Mouse (Mus musculus): ENCODE data around the gene Lrmp. TPM values are rescaled to one million over a fixed set of nuclear protein-coding genes. Genes with fewer than 3 reads are reported as not detected.
A peak's percentile ranks its signal among the peaks of the same experiment; 100 is the strongest.
"Not testable (repeated sequence)": the region's sequence is repeated elsewhere in the genome, so short reads cannot be mapped to it uniquely, and the experiment has no call there.

Lrmp gene
- total RNA-seq (2021) = 1 to 10 TPM; 2.2 to 7.0 TPM
- long read RNA-seq, experiment 1, partial matches to known transcripts = 0 of 6 reads
- long read RNA-seq, experiment 1, other reads (novel, unspliced or antisense) = 5 of 6 reads
- long read RNA-seq, experiment 2, partial matches to known transcripts = 0 of 1 reads
- long read RNA-seq, experiment 2, other reads (novel, unspliced or antisense) = 0 of 1 reads

DNA sequence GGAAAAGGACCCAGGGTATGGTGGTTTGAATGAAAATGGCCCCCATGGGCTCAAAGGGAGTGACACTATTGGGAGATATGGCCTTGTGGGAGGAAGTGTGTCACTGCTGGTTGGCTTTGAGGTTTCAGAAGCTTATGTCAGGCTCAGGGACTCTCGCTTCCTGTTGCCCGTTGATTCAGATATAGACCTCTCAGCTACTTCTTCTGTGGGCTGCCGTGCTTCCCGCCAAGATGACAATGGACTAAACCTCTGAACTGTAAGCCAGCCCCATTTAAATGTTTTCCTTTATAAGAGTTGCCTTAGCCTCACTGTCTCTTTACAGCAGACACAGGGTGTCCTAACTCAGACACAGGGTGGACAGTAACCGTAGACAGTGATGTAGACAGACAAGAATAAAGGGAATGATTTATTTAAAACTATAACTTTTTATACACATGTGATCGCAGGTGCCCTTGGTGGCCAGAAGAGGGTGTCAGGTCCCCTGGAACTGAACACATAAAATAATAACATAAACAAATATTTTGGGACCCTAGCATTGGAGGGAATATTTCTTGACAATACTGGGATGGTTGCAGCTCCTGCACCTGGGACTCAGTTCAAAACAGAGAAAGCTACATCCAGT is at the start of gene Lrmp:
Gene Lrmp (plus strand): TSS at position 178 of the 622 bp plus-strand sequence.
- DNase-seq = no peak
- intact Hi-C loops (cut with DNase I) = no loop called here

- intact Hi-C loops (cut with DNase I) = no loop called here
- DNase-seq = no peak
Measured at GRCm38 (mm10) chr6:145066416-145066815, 49.0 kb upstream of the Lrmp start.

DNA sequence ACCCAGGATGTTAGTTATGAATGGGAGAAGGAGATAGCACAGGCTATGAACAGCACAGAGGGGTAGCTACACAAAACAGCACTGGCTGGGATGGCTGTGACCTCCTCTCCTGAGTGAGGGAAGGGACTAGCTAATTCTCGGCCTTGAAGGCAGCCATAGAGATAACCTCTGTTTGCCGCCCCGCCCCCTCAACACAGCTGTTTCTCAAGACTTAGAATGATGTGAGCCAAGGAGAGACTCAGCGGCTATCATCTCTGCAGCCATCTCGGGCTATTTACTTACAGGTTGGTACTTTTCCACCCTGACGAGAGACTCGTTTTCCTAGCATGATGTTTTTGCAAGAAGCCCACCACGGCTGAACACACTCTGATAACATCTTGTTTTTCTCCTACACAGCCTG is 47.8 kb upstream of the Lrmp start:
- intact Hi-C loops (cut with DNase I) = no loop called here
- DNase-seq = no peak

DNA sequence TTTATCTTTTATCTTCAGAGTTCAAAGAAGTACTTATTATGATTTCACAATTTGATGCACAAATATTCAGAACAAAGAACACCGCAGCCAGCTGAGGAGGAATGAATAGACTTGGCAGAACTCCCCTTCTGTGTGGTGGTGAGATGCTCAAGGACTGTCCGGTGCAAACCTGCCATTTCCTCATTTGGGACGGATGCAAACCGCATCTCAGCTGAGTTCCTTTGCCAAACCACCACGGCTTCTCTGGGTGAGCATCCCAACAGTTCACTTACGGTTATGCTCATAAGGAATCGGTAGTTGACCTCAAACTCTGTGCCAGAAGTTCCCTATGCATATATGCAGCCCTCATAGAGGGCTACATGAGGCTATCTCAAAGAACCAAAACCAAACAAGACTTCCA is 46.1 kb upstream of the Lrmp start:
- intact Hi-C loops (cut with DNase I) = no loop called here

DNA sequence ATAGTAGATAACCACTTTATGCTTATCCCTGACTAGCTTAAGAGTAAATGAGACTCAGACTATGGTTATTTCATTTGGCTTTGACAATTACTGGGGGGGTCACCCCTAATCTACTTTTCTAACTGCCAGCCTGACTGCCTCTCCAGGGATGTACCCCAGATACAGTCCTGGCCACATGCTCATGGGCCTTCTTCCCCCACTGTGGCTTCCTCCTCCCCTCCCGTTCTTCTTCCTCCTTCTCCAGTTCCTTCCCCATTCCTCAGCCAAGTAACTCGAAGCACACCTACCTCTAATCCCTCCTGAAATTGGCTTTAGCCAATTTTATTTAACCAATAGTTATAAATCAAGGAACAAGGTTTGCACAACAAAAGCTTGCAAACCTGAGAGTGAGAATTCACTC is 45.5 kb upstream of the Lrmp start:
- DNase-seq = no peak
- intact Hi-C loops (cut with DNase I) = no loop called here

More for the DNA sequence above, 46.1 kb upstream of the Lrmp start:
- no peak for DNase-seq

- intact Hi-C loops (cut with DNase I) = no loop called here
- no peak for DNase-seq
Measured at GRCm38 (mm10) chr6:145074461-145074860, 41.0 kb upstream of the Lrmp start.

- intact Hi-C loops (cut with DNase I) = no loop called here
- DNase-seq = no peak
Measured at GRCm38 (mm10) chr6:145075088-145075547, 40.3 kb upstream of the Lrmp start.

DNA sequence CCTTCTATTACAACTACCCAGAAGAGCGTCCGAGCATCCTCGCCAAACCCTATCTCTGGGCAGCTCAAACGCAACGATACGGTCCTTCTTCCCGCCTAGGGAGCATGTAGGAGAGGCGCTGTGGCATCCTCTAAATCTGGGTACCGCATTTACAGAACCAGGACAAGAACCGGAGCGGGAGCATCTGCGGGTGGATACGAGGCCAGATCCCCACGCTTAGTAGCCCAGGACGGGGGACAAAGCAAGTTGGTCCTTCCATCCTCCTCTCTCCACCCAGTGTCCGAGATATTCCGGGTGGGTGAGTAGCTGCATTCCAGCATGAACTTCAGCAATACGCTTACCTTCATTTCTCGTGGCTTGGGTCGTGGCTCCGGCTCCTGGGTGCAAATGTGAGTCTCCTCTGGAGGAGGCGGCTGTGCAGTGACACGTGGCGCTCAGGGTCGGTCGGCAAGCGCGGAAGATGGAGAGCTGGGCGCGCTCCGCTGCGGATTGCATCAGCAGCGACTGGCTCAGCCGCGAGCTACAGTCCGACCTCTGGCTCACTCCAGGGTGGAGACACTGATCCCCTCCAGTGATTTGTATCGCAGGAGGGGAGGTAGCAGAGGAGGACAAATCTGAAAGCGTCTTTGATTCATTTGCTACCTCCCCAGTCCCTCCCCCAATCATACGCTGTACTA is 39.8 kb upstream of the Lrmp start, which contains the start of gene Bcat1:
Gene Bcat1 (minus strand): TSS at position 637 of the 677 bp plus-strand sequence.
- intact Hi-C loops (cut with DNase I) = no loop called here
- peak; percentile 14 to 17 for DNase-seq

DNA sequence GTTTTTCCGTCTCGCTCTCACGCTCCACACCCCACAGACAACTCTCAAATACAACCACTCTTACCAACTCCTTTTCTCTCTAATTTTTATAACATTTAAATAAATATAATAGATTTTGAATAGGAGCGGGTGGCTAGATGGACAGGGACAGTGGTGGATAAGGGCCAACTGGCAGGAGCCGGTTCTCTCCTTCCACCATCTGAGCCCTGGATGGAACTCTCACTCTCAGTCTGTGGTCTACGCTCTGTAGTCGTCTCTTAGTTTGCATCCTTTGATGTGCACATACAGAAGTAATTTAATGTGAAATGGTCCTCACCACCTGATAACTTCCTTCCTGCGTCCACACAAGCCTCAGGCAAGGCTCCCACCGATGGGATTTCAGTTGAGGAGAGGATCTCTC is 39.2 kb upstream of the Lrmp start:
- intact Hi-C loops (cut with DNase I) = no loop called here
- no peak for DNase-seq

DNA sequence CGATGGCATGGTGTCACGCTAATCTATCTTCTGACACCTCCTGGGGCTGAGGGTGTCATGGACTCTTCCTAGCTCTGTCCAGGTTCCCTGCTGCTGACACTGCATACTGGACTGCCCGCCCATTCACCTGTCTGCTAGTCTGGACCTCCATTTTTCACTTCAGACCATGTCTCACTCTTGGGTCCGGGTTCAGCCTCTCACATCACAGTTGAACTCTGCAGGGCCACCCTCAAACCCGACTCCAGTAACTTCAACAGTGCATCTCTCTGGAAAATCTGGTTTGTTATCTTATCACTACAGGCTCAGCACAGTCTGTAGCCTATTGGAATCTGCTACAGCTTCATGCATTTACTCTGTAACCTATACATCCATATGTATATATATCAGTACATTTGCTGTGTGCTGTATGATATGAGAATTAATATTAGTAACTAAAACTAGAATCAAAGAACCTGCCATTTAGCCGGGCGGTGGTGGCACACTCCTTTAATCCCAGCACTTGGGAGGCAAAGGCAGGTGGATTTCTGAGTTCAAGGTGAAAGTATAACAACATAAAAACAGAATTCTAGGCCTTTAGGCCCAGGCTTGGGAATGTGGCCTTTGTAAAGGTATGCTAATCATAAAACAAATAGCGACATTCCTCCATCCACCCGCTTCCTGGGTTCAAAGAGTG is 36.2 kb upstream of the Lrmp start:
- no peak for DNase-seq
- intact Hi-C loops (cut with DNase I) = no loop called here

- intact Hi-C loops (cut with DNase I) = no loop called here
- DNase-seq = no peak
Measured at GRCm38 (mm10) chr6:145081721-145082120, 33.7 kb upstream of the Lrmp start.

GRCm38 (mm10) chr6:145084343-145085117 is 30.9 kb upstream of the Lrmp start:
- intact Hi-C loops (cut with DNase I) = loop anchor here (5.0 kb wide), 1 partner anchor 43 kb away; no protein-coding TSS in a partner anchor
- no peak for DNase-seq

DNA sequence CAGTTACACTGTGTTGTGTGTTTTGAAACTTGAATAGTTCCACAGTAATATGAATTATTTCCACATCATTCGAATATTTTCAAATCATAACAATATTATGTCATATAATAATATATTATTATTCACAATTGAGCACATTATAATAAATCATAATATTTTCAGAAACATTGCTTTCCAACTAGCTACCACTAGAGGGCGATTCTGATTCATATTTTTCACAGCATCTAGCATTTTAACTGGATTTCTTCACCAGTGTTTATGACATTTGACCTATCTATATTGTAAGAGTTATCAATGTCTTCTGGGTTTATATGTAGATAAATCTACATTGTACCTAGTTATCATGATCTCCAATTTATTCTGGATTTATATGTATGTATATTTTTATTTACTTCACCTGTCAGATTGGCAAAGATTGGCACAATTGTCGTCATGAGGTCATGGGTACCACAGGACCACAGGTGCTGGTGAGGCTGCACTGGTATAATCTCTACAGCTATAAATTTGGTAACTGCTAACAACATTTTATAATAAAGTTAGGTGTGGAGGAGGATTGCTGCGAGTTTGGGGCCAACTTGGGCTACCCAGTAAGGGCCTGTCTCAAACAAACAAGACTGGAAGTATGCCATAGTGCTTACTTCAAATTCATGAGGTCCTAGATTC is 26.9 kb upstream of the Lrmp start:
- DNase-seq = no peak
- intact Hi-C loops (cut with DNase I) = loop anchor here (1.0 to 5.0 kb wide), 3 partner anchors 39 to 252 kb away; no protein-coding TSS in a partner anchor

DNA sequence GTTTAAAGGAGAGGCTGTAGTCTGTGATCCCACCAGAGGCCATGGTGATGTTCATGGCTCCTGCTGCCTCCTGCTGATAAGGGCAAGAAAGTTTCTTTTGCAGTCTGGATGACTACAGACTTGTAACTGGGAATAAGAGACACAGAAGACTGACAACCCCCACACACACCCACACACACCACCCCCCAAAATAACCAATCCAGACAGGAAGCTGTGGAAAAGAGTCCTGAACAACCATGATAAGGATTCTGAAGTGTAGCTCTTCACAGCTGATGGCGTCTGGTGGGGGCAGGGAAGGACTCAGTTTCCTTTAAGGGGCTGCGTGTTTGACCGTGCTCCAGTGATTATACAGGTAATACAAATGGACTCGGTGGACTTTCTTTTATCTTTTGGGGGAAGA is 26.1 kb upstream of the Lrmp start:
- intact Hi-C loops (cut with DNase I) = loop anchor here (1.0 to 5.0 kb wide), 3 partner anchors 38 to 251 kb away; no protein-coding TSS in a partner anchor
- DNase-seq = no peak

DNA sequence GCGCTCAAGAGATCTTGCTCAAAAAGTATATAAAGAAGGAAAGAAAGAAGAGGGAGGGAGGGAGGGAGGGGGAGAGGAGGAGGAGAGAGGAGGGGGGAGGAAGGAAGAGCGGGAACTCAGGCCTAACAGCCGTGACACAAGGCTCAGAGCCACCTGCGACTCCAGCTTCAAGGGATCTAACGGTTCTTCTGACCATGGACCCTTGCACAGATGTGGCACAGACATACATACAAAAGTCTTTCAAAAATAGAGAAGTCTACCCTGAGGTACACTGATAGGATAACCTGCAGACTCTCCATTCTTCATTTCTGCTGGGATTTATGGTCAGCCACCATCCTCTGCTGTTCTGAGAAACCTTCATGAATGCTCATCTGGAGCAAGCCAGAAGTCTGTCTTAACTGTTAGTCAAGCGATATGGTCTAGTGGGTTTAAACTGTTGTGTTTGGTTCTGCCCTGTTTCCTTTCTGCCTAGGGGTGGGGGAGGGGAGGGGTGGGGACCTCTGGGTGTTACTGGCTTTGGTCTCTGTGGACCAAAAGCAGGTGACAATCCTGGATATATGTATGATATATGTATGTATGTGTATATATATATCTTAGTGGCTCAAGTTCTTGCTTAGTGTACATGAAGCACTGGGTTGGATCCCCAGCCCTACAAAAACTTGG is 25.1 kb upstream of the Lrmp start:
- intact Hi-C loops (cut with DNase I) = no loop called here

GRCm38 (mm10) chr6:145090928-145091327 is 24.5 kb upstream of the Lrmp start:
- intact Hi-C loops (cut with DNase I) = no loop called here
- DNase-seq = no peak

More for the DNA sequence above, 25.1 kb upstream of the Lrmp start:
- DNase-seq = no peak

DNA sequence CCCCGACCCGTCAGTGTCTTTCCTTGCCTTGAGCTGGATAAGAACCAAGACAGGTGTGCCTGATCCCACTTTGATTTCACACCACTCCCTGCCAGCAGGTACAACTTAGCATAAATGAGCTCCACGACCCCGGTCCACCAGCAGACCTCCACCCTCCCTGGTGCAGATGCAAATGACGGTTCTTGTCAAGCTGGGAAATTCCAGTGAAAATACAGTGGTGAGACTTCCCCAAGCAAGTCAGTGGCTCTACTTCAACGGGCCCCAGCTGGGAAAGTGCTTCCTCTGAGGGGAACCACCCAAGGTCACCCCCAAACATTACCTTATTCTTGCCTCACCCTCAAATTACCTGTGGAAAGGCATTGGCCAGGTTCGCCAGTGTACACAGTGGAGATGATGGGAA is 23.5 kb upstream of the Lrmp start:
- intact Hi-C loops (cut with DNase I) = no loop called here
- no peak for DNase-seq

- DNase-seq; intact Hi-C loops (cut with DNase I): not testable (repeated sequence)
Measured at GRCm38 (mm10) chr6:145093038-145093622, 22.3 kb upstream of the Lrmp start.

GRCm38 (mm10) chr6:145094431-145094830 is 21.0 kb upstream of the Lrmp start:
- DNase-seq = no peak
- intact Hi-C loops (cut with DNase I) = no loop called here
